26 mouse cellular contexts compared by ENCODE assay signal in genomic region chr12:81863949-81864348, GRCm38 (mm10). TPM values are rescaled to one million over a fixed set of nuclear protein-coding genes. Genes with fewer than 3 reads are reported as not detected.
DNase-seq lines count a peak whose midpoint lies in the region; ATAC-seq and TF ChIP-seq lines count a peak whose summit lies in the region.
"Had no signal": no experiment of that assay in that cellular context is flagged by ENCODE, and none has a peak within 500 bp of the region (broad histone marks: within the 10 kb centered on the region; RNA-seq: fewer than 3 reads in every experiment).

No protein-coding gene starts in this region.

- H3K27me3 ChIP-seq in heart, embryonic 14.5 days (ENCODE audit: control insufficient read depth, insufficient read depth, low read length): no peaks in the 10 kb centered on the region
- H3K27me3 ChIP-seq: embryonic facial prominence, embryonic 12.5 days; embryonic facial prominence, embryonic 15.5 days; heart, embryonic 12.5 days had no signal

- 0 out of 2 replicates have a peak overlapping the region, but pooled peaks have one; percentile 82 for H3K4me2 ChIP-seq in heart, embryonic 14.5 days (ENCODE audit: low read length)
- H3K4me2 ChIP-seq: embryonic facial prominence, embryonic 12.5 days; embryonic facial prominence, embryonic 15.5 days; heart, embryonic 12.5 days; hindbrain, embryonic 14.5 days had no signal

- H3K27ac ChIP-seq in heart, embryonic 14.5 days (replicated peaks in 1 of 2; ENCODE audit: control insufficient read depth in 1 of 2, insufficient read depth in 1 of 2, low read depth in 2 of 2, low read length in 2 of 2): no peak overlapping the region
- peak overlapping the region; percentile 48; the same call in 1 of the 2 replicates for H3K27ac ChIP-seq in layer of hippocampus, adult 2 months
- H3K27ac ChIP-seq: embryonic facial prominence, embryonic 12.5 days; embryonic facial prominence, embryonic 15.5 days; hindbrain, embryonic 14.5 days; hindbrain, postnatal 0 days had no signal

- H3K9ac ChIP-seq in heart, embryonic 14.5 days (ENCODE audit: low read length): no peak overlapping the region
- H3K9ac ChIP-seq: embryonic facial prominence, embryonic 12.5 days; embryonic facial prominence, embryonic 15.5 days; forebrain, postnatal 0 days; heart, embryonic 12.5 days; hindbrain, embryonic 14.5 days had no signal

- DNase-seq in heart, adult 11 months: peak; percentile 55
- no peak for DNase-seq in heart, postnatal 14 days
- DNase-seq in heart, postnatal 36 days: no peak
- no peak for DNase-seq in layer of hippocampus, adult 2 months (ENCODE audit: low spot score in 2 of 2)
- no peak for DNase-seq in layer of hippocampus, postnatal 14 days (ENCODE audit: low spot score in 2 of 2)
- DNase-seq in A20 (ENCODE audit: low read depth, low spot score): peak; percentile 13
- DNase-seq: adrenal gland, adult 2 months; adrenal gland, postnatal 14 days; B cell, adult 2 months; cerebellum, adult 11 months; cerebellum, adult 2 months; cerebellum, adult 9-11 months; cerebellum, postnatal 25 days; forebrain, postnatal 0 days; heart, adult 2 months; heart, postnatal 10 days; kidney, adult 11 months had no signal

- WGBS in heart, embryonic 14.5 days: 84% methylated on average over 4 of the region's 4 CpGs

- H3K4me3 ChIP-seq in heart, embryonic 14.5 days (ENCODE audit: control insufficient read depth in 1 of 2, insufficient read depth in 1 of 2, low read depth in 1 of 2, low read length in 2 of 2): no peak overlapping the region
- no peak overlapping the region for H3K4me3 ChIP-seq in layer of hippocampus, adult 2 months
- H3K4me3 ChIP-seq: embryonic facial prominence, embryonic 12.5 days; embryonic facial prominence, embryonic 15.5 days; heart, adult 2 months; heart, embryonic 12.5 days had no signal

- no peak for ATAC-seq in heart, embryonic 14.5 days (ENCODE audit: insufficient number of reproducible peaks, insufficient read depth, low FRiP score, low read depth)
- no peak for ATAC-seq in megakaryocyte, adult 5-6 weeks (ENCODE audit: poor library complexity, severe bottlenecking)
- ATAC-seq: forebrain, embryonic 14.5 days; forebrain, postnatal 0 days; hindbrain, postnatal 0 days; inflammation-experienced regulatory T-cells, adult 6 months had no signal

- peaks cover 12 to 53% of the 10 kb centered on the region in 2 experiments for H3K4me1 ChIP-seq in heart, embryonic 14.5 days (ENCODE audit: control insufficient read depth in 2 of 2, insufficient read depth in 2 of 2, low read length in 2 of 2)

- no peaks in the 10 kb centered on the region for H3K36me3 ChIP-seq in heart, embryonic 14.5 days (ENCODE audit: control insufficient read depth, insufficient read depth, low read length)
- H3K36me3 ChIP-seq: embryonic facial prominence, embryonic 12.5 days; heart, embryonic 12.5 days had no signal

- intact Hi-C loops in heart, postnatal 14 days (cut with DNase I): no loop called here
- intact Hi-C loops in heart, postnatal 36 days (cut with DNase I): no loop called here

- no peak for TF ChIP-seq CTCF in layer of hippocampus, adult 2 months (conservative IDR thresholded peaks at IDR 0.05)

- no peaks in the 10 kb centered on the region for H3K9me3 ChIP-seq in heart, embryonic 14.5 days (ENCODE audit: control insufficient read depth, low read length)
- H3K9me3 ChIP-seq: embryonic facial prominence, embryonic 12.5 days; embryonic facial prominence, embryonic 15.5 days; heart, embryonic 12.5 days had no signal

RNA-seq across cellular contexts. Expression of gene Pcnx, which starts 4.1 kb away (rescaled TPM):
- total RNA-seq in heart, postnatal 14 days (2021): 10 to 100 TPM; 68.0 to 70.0 TPM
- polyA plus RNA-seq in heart, embryonic 14.5 days (2014; fragmentation: Nextera tagmentation; extraction: Ambion mirVana): 15.4 and 17.4 TPM in 2 replicates
- total RNA-seq in heart, postnatal 36 days (2021): 10 to 100 TPM; 54.6 to 57.8 TPM
- total RNA-seq in layer of hippocampus, adult 2 months (2021): 100 to 1,000 TPM; 110 to 112 TPM
- 100 to 1,000 TPM in 1 of 2 experiments, 10 to 100 TPM in 1; 97.4 to 115 TPM for total RNA-seq in layer of hippocampus, postnatal 14 days (2021)
- total RNA-seq in megakaryocyte, adult 5-6 weeks (2015): 33.1 and 40.1 TPM in 2 replicates
- total RNA-seq in megakaryocyte, adult 5-6 weeks (2017): 13.1 and 18.8 TPM in 2 replicates

Comparison
In these comparisons a context has a peak if more than half of its experiments do, and no peak if none do; other contexts are left out.
1. DNase-seq: peak in heart, adult 11 months (single experiment) and A20 (single experiment); none in heart, postnatal 14 days (0 of 2), heart, postnatal 36 days (0 of 2), layer of hippocampus, adult 2 months (0 of 2) and layer of hippocampus, postnatal 14 days (0 of 2).